Mouse (Mus musculus) G1E (cell line): ENCODE data around the gene Vsx2. TPM values are rescaled to one million over a fixed set of nuclear protein-coding genes. Genes with fewer than 3 reads are reported as not detected.
A peak's percentile ranks its signal among the peaks of the same experiment; 100 is the strongest.
"Not testable (repeated sequence)": the region's sequence is repeated elsewhere in the genome, so short reads cannot be mapped to it uniquely, and the experiment has no call there.

Experiments used
- ATAC-seq: 2 replicates; pipeline ENCODE4 v1.8.0; 2016; ENCODE audit warnings: mild to moderate bottlenecking; ENCODE audit not compliant: insufficient number of reproducible peaks, poor library complexity, low FRiP score, severe bottlenecking; ENCODE audit errors: extremely low read depth
- DNase-seq: peaks from one replicate; pipeline ENCODE4 v3.0.0; 2012; ENCODE audit warnings: low spot score
- H3K27me3 ChIP-seq: 2 replicates; pipeline ENCODE4 v1.6.1; 2012; ENCODE audit warnings: mild to moderate bottlenecking, low read length, inconsistent platforms; ENCODE audit not compliant: insufficient read depth
- H3K36me3 ChIP-seq: replicated peaks from 2 replicates; pipeline ENCODE3; 2012; ENCODE audit warnings: mild to moderate bottlenecking, inconsistent platforms
- H3K4me1 ChIP-seq: 2 replicates; pipeline ENCODE4 v1.6.1; 2012; ENCODE audit warnings: low read depth, low read length, inconsistent platforms, mixed read lengths; ENCODE audit not compliant: insufficient read depth
- H3K4me3 ChIP-seq: 2 replicates; pipeline ENCODE4 v1.5.1; 2012; ENCODE audit warnings: low read depth, mild to moderate bottlenecking, inconsistent platforms, low read length, moderate library complexity, mixed read lengths
- H3K9me3 ChIP-seq: replicated peaks from 2 replicates; pipeline ENCODE4 v1.6.1; 2012; ENCODE audit warnings: inconsistent platforms
- CTCF ChIP-seq: IDR thresholded peaks from 2 replicates; pipeline ENCODE4 v1.5.1; 2012; ENCODE audit warnings: low read depth, low read length, inconsistent platforms, mixed read lengths
- GATA1 ChIP-seq: IDR thresholded peaks from 2 replicates; pipeline ENCODE4 v1.6.1; 2012; ENCODE audit warnings: borderline replicate concordance, low read length, inconsistent platforms, mixed read lengths
- GATA2 ChIP-seq: IDR thresholded peaks from 2 replicates; pipeline ENCODE4 v1.6.1; 2012; ENCODE audit warnings: low read depth, low read length, inconsistent platforms, borderline replicate concordance
- POLR2AphosphoS5 ChIP-seq: IDR thresholded peaks from 2 replicates; pipeline ENCODE4 v1.6.1; 2012; ENCODE audit warnings: low read depth, low read length, inconsistent platforms; ENCODE audit not compliant: insufficient replicate concordance
- TAL1 ChIP-seq: conservative IDR thresholded peaks from 2 replicates; pipeline ENCODE4 v1.6.1; 2012; ENCODE audit warnings: low read depth, low read length, inconsistent platforms, mixed read lengths
- polyA plus RNA-seq: library from polyadenylated mRNA; stranded (reverse); fragments of >175 nt; gene quantifications from 2 replicates; pipeline ENCODE4 v1.2.3, GENCODE M21; 2012
- total RNA-seq, 2 experiments: library from RNA; stranded (forward) in 1 of 2; stranded (reverse) in 1 of 2; fragments of 200-1000 nt in 1 of 2; fragments of >200 nt in 1 of 2; fragmentation: Nextera tagmentation in 1 of 2; gene quantifications; 2 replicates each; pipeline ENCODE4 v1.2.3; 2014 to 2017

Vsx2 gene
- total and polyA plus RNA-seq, 3 experiments = 0.05 TPM; not detected in 2

DNA sequence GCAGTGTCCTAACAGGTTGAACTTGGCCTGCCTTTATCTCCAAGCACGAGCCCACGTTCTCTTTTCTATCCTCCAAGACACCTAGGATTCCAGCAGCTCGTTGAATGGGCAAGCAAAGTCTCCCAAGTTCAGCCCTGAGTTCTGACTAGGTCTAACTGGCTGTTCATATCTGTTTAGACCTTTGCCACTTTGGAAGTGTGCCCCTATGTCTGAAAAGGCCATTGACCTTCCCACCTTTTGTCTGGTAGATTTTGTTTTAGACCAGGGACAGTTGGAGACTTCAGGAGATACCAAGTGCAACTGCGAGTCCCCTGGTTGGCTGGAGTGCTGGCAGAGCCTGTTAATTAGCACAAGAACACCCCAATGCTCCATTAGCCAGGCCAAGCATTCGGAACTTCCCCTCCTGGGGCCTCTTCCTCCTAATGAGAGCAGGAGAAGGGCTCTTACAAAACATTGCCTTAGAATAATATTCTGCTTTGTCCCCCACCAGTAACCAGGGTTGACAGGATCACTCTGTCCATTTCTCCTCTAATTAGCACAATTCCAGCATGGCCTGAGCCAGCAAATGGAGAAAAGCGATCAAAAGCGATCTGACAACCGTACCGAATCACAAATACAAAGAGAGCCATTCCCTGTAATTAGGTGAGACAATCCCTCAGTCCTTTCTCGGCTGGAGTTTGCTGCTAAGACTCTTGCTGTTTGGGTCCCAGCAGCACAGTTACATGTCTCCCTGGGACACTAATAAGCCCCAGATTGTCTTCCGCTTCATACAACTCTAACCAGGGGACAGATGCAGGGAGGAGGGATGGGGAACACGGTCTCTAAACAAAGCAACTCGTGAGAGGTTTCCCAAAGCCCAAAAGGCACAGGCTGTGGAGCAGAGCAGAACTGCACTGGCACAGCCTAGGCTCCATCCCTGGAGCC, 37.4 kb upstream of the Vsx2 start:
- H3K4me1 ChIP-seq = peaks cover 6% of the 10 kb centered on the region; the same call in 1 of the 2 replicates
- H3K4me3 ChIP-seq = no peak overlapping the region
- TF ChIP-seq POLR2AphosphoS5 (no peak), CTCF (no peak), GATA2 (no peak), TAL1 (no peak), GATA1 (no peak)
- H3K27me3 ChIP-seq = no peaks in the 10 kb centered on the region
- DNase-seq (no peak), ATAC-seq (no peak)
- H3K9me3 ChIP-seq = no peaks in the 10 kb centered on the region
- H3K36me3 ChIP-seq = peaks cover 70% of the 10 kb centered on the region

DNA sequence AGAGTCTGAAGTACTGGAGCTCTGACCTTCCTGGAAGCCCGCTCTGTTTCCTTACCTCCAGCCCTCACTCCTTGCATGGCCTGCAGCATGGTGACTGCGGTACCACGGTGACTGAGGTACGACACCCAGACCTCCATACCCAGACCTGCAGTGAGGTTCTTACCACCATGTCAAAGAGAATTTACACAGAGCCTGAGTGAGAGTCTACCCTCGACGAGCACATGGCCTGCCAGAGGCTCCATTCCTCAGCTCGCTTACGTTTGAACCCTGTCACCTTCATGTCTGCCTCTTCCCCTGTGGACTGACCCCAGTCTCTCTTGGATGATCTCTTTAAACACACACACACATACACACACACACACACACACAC, 36.7 kb upstream of the Vsx2 start:
- Histone ChIP-seq H3K36me3 (peaks cover 67% of the 10 kb centered on the region), H3K9me3 (no peaks in the 10 kb centered on the region)
- no peak for ATAC-seq

DNA sequence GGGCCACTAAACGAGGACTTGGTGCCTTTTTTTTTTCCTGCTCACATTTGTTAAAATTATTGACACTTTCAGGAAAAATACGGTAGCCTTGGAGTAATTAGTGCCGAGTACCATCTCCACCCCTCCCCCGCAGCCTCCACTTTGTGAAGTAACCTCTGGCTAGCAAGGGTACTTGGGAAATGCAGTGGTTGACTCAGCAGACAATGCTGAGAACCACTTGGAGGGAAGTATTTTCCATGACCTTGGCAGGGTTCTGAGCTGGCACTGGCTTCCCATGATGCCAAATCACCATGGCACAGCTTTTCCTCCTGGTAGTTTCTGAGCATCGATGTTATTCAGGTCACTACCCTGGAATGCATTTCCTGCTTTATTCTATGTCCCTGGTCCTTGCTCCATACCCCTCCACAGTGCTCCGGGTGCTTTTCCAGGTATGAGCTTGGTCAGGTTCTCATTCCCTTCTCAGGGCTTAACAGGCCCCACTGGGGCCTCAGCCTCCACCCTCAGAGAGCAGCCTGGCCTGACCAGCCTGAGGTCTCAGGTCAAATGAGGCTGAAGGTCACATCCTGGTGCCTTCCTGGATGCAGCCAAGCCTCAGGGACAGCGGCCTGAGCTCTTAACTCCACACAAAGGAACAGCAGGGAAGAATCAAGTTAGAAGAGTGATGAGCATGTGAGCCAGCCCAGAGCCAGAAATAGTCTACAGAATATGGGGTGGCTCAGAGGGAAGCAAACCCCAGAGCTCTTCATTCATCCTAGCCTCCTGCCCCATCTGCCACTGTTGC, 35.7 kb upstream of the Vsx2 start:
- peaks cover 65% of the 10 kb centered on the region for H3K36me3 ChIP-seq
- no peak for ATAC-seq
- H3K9me3 ChIP-seq = no peaks in the 10 kb centered on the region
- DNase-seq = no peak
- no peak for TF ChIP-seq GATA2
- no peak for TF ChIP-seq TAL1
- no peak for TF ChIP-seq GATA1
- TF ChIP-seq CTCF = no peak
- TF ChIP-seq POLR2AphosphoS5 = no peak
- no peak overlapping the region for H3K4me3 ChIP-seq
- no peaks in the 10 kb centered on the region for H3K27me3 ChIP-seq
- peaks cover 6% of the 10 kb centered on the region; the same call in 1 of the 2 replicates for H3K4me1 ChIP-seq

More for the DNA sequence above, 36.7 kb upstream of the Vsx2 start:
- TF ChIP-seq TAL1 (no peak), GATA1 (no peak), CTCF (no peak), GATA2 (no peak), POLR2AphosphoS5 (no peak)
- Histone ChIP-seq H3K27me3 (no peaks in the 10 kb centered on the region), H3K4me1 (peaks cover 6% of the 10 kb centered on the region; the same call in 1 of the 2 replicates), H3K4me3 (no peak overlapping the region)
- no peak for DNase-seq

DNA sequence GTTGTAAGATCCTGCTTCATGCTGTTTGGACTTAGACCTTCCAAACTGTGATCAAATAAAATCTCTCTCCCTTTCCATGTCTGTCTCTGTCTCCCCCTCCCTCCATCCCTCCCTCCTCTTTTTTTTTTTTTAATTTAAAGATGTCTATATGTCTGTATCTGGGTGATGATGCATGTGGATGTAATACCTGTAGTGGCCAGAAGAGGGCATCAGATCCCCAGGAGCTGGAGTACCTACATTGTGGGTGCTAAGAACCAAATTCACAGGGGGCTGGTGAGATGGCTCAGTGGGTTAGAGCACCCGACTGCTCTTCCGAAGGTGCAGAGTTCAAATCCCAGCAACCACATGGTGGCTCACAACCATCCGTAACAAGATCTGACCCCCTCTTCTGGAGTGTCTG, 30.0 kb upstream of the Vsx2 start:
- H3K36me3 ChIP-seq = peaks cover 29% of the 10 kb centered on the region
- not testable (repeated sequence) for H3K9me3 ChIP-seq, H3K4me1 ChIP-seq, H3K4me3 ChIP-seq, H3K27me3 ChIP-seq, DNase-seq, ATAC-seq
- TF ChIP-seq CTCF = peak; percentile 57; the same call in 1 of the 2 replicates

DNA sequence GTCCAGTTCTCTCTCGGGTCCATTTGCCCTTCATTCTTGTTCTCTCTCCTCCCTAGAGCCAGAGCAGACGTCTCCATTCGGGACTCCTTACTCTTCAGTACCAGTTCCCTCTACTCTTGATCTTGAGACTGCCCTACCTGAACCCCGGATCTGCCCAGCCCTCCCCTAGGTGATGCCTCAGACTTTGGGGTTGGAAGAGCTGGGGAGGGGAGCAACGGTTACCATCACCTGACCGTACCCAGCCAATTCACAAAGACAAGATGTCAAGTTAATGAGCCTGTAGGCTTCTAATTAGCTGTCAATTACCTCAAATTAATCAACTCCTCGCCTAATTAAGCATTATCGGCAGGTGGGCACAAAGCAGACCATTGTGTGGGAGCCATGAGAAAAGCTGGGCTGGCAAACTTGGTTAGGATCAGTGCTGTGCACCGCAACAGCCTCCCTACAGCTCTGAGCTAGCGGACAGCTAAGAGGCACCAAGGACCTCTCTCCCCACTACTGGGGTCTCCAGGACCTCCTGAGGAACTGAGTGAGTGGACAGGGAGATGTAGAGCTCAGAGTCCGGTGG, 28.1 kb upstream of the Vsx2 start:
- ATAC-seq (no peak), DNase-seq (no peak)
- H3K9me3 ChIP-seq = no peaks in the 10 kb centered on the region
- peaks cover 14% of the 10 kb centered on the region for H3K36me3 ChIP-seq
- 0 out of 2 replicates have a peak, but pooled peaks cover under 1% of the 10 kb centered on the region for H3K4me1 ChIP-seq
- H3K27me3 ChIP-seq = no peaks in the 10 kb centered on the region
- H3K4me3 ChIP-seq = no peak overlapping the region
- no peak for TF ChIP-seq CTCF
- no peak for TF ChIP-seq GATA1
- TF ChIP-seq TAL1 = no peak
- no peak for TF ChIP-seq GATA2
- TF ChIP-seq POLR2AphosphoS5 = no peak

DNA sequence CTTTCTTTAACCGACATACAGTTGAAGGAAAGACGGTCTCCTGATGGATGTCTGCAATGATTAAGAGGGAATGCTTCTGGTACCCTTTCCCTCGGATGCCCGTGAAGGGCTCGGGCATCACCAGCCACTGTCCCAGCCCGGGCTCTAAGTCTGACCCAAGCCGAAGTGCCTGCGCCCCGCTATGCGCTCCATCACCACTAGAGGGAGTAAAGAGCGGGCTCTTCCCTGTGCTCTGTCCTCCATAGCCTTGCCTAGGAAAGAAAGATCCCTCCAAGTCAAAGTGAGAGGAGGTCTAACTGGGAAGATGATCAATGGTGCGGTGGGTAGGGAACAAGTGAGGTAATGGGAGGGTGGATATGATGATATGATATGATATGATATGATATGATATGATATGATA, 23.5 kb upstream of the Vsx2 start:
- H3K36me3 ChIP-seq = no peaks in the 10 kb centered on the region
- ATAC-seq (peak; percentile 56; the same call in 1 of the 2 replicates), DNase-seq (peak; percentile 80)
- no peaks in the 10 kb centered on the region for H3K9me3 ChIP-seq
- H3K4me3 ChIP-seq = no peak overlapping the region
- peaks cover 9% of the 10 kb centered on the region; the same call in 1 of the 2 replicates for H3K4me1 ChIP-seq
- H3K27me3 ChIP-seq = peaks cover 14% of the 10 kb centered on the region
- TF ChIP-seq GATA2 = no peak
- TF ChIP-seq GATA1 = no peak
- TF ChIP-seq CTCF = peak; percentile 99
- no peak for TF ChIP-seq TAL1
- no peak for TF ChIP-seq POLR2AphosphoS5
